Mouse (Mus musculus): ENCODE results near the gene Eftud2. TPM values are rescaled to one million over a fixed set of nuclear protein-coding genes. Genes with fewer than 3 reads are reported as not detected.
A peak's percentile ranks its signal among the peaks of the same experiment; 100 is the strongest.

The Eftud2 gene
- polyA plus RNA-seq, 1 experiment from 2014 or later: 146 TPM

DNA sequence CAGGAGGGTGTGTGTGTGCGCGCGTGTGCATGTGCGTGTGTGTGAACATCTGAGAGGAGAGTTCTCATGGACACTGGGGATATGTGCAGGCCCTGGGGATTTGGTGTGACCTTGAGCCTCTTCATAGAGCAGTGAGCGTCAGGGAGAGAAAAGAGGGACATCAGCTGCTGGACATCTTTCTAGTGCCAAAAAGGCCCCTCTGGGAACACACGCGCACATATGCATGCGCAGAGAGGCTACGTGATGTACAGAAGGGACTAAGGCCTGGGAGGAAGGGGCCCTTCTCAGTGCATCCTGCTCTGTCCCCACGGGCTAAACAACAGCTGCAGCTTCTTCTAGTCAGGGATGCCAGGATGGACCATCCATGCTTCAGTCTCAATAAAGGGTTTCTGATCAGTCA lies 46.6 kb downstream of the Eftud2 start:
- H3K4me1 ChIP-seq: 0 out of 2 replicates have a peak, but pooled peaks cover 3% of the 10 kb centered on the region
- WGBS: 88% methylated on average over 10 of the region's 10 CpGs
- no peak overlapping the region for H3K4me2 ChIP-seq
- H3K9me3 ChIP-seq: no peaks in the 10 kb centered on the region
- H3K27me3 ChIP-seq: no peaks in the 10 kb centered on the region
- no peak overlapping the region for H3K9ac ChIP-seq
- H3K4me3 ChIP-seq: no peak overlapping the region
- peaks cover 29% of the 10 kb centered on the region for H3K36me3 ChIP-seq
- ATAC-seq (ENCODE audit: insufficient number of reproducible peaks, low FRiP score, low TSS enrichment, low read depth): no peak
- H3K27ac ChIP-seq: no peak overlapping the region

DNA sequence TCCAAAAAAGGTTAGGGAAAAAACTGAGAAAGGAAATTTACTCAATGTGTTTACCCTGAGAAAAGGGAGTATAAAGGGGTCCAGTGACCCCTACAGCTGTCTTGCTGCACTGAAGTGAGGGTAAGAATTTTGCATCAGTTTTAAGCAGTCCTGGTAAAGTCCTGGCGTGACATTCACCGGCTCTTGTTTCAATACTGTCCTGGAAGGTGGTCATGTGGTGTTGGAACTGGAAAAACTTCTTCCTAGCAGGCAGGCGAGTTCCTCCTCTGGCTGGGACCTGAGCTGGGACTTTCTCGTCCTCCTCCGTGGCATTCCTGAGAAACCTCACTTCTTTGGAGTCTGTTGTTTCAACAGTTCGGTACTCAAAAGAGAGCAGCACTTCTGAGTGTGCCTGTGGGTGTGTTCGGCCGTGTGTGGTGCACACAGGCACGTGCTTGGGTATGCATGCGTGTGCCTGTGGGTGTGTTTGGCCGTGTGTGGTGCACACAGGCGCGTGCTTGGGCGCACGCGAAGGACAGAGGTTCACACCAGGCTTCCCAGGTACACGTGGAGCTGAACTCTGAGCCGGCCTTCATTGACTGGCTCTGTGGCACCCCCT lies 48.0 kb downstream of the Eftud2 start:
- no peaks in the 10 kb centered on the region for H3K27me3 ChIP-seq
- no peak overlapping the region for H3K4me3 ChIP-seq
- ATAC-seq (ENCODE audit: insufficient number of reproducible peaks, low FRiP score, low TSS enrichment, low read depth): no peak
- H3K9me3 ChIP-seq: no peaks in the 10 kb centered on the region
- H3K4me1 ChIP-seq: 0 out of 2 replicates have a peak, but pooled peaks cover 3% of the 10 kb centered on the region
- no peak overlapping the region for H3K9ac ChIP-seq
- H3K4me2 ChIP-seq: no peak overlapping the region
- WGBS: 60% methylated on average over 18 of the region's 18 CpGs
- H3K27ac ChIP-seq: peak overlapping the region; percentile 3; the same call in 1 of the 2 replicates
- H3K36me3 ChIP-seq: peaks cover 15% of the 10 kb centered on the region

DNA sequence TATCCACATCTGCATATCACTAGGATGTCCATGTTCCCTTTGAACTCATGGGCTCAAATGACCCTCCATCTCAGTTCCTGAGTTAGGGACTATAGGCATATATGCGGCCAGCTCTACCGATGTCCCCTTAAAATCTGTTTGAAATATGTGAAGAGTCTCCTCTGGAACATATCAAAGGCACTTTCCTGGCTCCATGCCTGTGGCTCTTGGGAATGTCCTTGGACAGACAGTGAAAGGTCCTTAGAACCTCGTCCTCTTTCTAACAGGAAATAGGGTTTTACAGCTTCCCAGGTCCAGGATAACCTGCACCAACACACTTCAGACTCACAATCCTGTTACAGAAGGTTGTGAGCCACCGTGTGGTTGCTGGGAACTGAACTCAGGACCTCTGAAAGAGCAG lies 50.5 kb downstream of the Eftud2 start:
- ATAC-seq (ENCODE audit: insufficient number of reproducible peaks, low FRiP score, low TSS enrichment, low read depth): no peak
- no peak overlapping the region for H3K4me2 ChIP-seq
- H3K27me3 ChIP-seq: no peaks in the 10 kb centered on the region
- no peak overlapping the region for H3K9ac ChIP-seq
- H3K4me3 ChIP-seq: no peak overlapping the region
- no peak overlapping the region for H3K27ac ChIP-seq
- WGBS: 70% methylated on average over 4 of the region's 4 CpGs
- H3K9me3 ChIP-seq: no peaks in the 10 kb centered on the region
- no peaks in the 10 kb centered on the region for H3K36me3 ChIP-seq
- H3K4me1 ChIP-seq: 0 out of 2 replicates have a peak, but pooled peaks cover 3% of the 10 kb centered on the region

DNA sequence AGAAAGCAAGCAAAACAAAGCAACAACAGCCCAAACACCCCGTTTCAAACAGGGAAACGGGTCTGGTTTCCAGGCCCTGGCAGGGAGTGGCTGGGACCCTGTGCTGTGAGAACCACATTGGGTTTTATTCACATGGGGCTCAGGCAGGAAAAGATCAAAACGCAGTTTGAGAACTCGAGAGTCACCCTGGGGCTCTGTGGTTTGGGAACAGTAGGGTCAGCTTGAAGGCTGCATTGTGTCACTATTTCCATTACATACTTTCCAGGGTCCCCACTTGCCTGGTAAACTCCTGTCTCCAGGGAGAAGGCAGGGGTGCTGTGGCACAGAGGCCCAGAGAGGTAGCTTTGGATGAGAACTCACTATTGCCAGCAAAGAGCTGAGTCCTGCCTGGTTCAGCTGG lies 53.7 kb downstream of the Eftud2 start:
- 41% methylated on average over 4 of the region's 4 CpGs for WGBS
- no peaks in the 10 kb centered on the region for H3K4me1 ChIP-seq
- H3K4me2 ChIP-seq: no peak overlapping the region
- no peak overlapping the region for H3K27ac ChIP-seq
- no peaks in the 10 kb centered on the region for H3K36me3 ChIP-seq
- ATAC-seq (ENCODE audit: insufficient number of reproducible peaks, low FRiP score, low TSS enrichment, low read depth): no peak
- H3K9ac ChIP-seq: no peak overlapping the region
- H3K9me3 ChIP-seq: no peaks in the 10 kb centered on the region
- no peaks in the 10 kb centered on the region for H3K27me3 ChIP-seq
- H3K4me3 ChIP-seq: no peak overlapping the region

DNA sequence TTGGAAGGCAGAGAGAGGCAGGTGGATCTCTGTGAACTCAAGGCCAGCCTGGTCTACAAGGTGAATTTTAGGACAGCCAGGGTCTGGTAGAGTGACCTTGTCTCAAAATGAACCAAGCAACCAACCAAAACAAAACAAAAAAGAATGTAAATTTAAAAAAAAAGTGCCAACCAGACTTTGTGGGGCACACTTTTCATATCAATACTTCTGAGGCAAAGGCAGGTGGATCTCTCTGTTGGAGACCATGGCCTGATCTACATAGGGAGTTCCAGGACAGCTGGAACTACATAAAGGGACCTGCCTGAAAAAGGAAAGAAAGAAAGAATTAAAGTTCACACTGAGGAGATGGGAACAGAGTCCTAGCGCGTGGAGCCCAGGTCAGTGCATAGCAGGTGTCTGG lies 54.3 kb downstream of the Eftud2 start:
- no peaks in the 10 kb centered on the region for H3K27me3 ChIP-seq
- no peak for ATAC-seq (ENCODE audit: insufficient number of reproducible peaks, low FRiP score, low TSS enrichment, low read depth)
- 83% methylated on average over 2 of the region's 2 CpGs for WGBS
- no peaks in the 10 kb centered on the region for H3K36me3 ChIP-seq
- no peaks in the 10 kb centered on the region for H3K4me1 ChIP-seq
- no peak overlapping the region for H3K27ac ChIP-seq
- H3K9ac ChIP-seq: no peak overlapping the region
- H3K4me3 ChIP-seq: no peak overlapping the region
- H3K9me3 ChIP-seq: no peaks in the 10 kb centered on the region
- H3K4me2 ChIP-seq: no peak overlapping the region

DNA sequence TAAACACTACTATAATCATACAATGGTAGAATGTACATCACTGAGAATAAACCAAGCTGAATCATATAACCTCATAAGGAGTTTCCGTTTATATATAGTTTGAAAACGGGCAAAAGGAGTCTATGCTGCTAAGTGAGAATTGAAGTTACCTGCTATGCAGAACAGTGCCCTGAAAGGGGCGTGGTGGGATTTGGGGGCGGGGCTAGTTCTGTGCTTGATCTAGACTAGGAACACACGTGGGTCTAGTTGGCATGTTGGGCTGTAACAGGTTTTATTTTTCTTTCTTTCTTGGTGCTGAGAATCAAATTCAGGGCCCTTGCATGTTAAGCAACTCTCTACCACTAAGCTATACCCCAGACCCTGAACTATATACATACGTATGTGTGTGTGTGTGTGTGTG lies 59.6 kb downstream of the Eftud2 start:
- H3K27ac ChIP-seq: no peak overlapping the region
- H3K36me3 ChIP-seq: no peaks in the 10 kb centered on the region
- H3K4me3 ChIP-seq: no peak overlapping the region
- 49% methylated on average over 6 of the region's 6 CpGs for WGBS
- ATAC-seq (ENCODE audit: insufficient number of reproducible peaks, low FRiP score, low TSS enrichment, low read depth): peak; percentile 49; the same call in 1 of the 2 replicates
- no peak overlapping the region for H3K4me2 ChIP-seq
- H3K9ac ChIP-seq: no peak overlapping the region
- H3K4me1 ChIP-seq: peaks cover 19% of the 10 kb centered on the region
- no peaks in the 10 kb centered on the region for H3K27me3 ChIP-seq
- H3K9me3 ChIP-seq: no peaks in the 10 kb centered on the region

DNA sequence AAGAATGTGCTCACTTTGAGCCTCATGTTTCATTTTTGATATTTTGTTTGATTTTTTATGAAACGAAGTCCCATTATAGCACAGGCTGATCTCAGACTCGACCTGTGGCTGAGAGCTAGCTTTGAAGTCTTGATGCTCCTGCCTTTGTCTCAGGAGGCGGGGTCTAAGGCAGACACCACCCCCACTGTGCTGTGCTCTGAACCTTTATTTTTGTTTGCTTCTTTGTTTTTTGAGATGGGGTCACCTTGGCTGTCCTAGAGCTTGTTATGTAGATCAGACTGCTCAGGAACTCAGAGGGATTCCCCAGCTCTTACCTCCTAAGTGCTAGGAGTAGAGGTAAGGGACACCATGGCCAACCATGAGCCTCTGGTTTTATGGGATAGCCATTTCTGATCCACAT lies 60.4 kb downstream of the Eftud2 start:
- no peak for ATAC-seq (ENCODE audit: insufficient number of reproducible peaks, low FRiP score, low TSS enrichment, low read depth)
- H3K36me3 ChIP-seq: no peaks in the 10 kb centered on the region
- no peak overlapping the region for H3K27ac ChIP-seq
- H3K4me2 ChIP-seq: no peak overlapping the region
- H3K9me3 ChIP-seq: no peaks in the 10 kb centered on the region
- no peaks in the 10 kb centered on the region for H3K27me3 ChIP-seq
- H3K4me1 ChIP-seq: peaks cover 25% of the 10 kb centered on the region
- H3K9ac ChIP-seq: no peak overlapping the region
- H3K4me3 ChIP-seq: no peak overlapping the region
- WGBS: 15% methylated on average over 3 of the region's 3 CpGs

DNA sequence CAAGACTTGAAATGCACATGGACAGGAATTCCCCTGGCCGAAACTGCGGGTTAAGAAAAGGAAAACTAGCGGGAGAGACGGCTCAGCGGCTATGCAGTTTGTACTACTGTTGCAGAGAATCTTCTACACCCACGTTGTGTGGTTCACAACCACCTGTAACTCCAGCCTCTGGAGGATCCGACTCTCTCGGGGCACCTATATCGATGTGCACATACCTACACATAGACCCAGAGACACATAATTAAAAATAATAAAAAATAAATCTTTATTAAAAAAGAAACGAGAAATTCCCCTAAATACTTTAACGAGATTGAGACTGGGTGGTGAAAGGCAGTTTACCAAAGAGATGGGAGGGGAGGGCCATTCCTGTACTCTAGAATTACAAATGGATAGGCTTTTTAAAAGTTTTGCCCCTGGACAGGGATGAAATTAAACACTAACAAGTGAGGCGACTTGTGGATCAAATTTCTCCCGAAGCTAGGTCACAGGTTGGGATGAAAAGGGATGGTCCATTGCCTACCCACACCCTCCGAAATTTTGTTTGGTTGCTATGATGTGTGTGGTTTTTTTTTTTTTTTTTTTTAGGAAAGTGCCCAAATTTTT lies 60.9 kb downstream of the Eftud2 start:
- Histone ChIP-seq H3K4me3 (peak overlapping the region; percentile 77), H3K4me2 (peak overlapping the region; percentile 87), H3K27me3 (no peaks in the 10 kb centered on the region), H3K27ac (peak overlapping the region; percentile 99), H3K4me1 (peaks cover 25% of the 10 kb centered on the region), H3K9ac (no peak overlapping the region), H3K36me3 (no peaks in the 10 kb centered on the region), H3K9me3 (no peaks in the 10 kb centered on the region)
- WGBS: 3% methylated on average over 14 of the region's 14 CpGs
- ATAC-seq (ENCODE audit: insufficient number of reproducible peaks, low FRiP score, low TSS enrichment, low read depth): no peak

DNA sequence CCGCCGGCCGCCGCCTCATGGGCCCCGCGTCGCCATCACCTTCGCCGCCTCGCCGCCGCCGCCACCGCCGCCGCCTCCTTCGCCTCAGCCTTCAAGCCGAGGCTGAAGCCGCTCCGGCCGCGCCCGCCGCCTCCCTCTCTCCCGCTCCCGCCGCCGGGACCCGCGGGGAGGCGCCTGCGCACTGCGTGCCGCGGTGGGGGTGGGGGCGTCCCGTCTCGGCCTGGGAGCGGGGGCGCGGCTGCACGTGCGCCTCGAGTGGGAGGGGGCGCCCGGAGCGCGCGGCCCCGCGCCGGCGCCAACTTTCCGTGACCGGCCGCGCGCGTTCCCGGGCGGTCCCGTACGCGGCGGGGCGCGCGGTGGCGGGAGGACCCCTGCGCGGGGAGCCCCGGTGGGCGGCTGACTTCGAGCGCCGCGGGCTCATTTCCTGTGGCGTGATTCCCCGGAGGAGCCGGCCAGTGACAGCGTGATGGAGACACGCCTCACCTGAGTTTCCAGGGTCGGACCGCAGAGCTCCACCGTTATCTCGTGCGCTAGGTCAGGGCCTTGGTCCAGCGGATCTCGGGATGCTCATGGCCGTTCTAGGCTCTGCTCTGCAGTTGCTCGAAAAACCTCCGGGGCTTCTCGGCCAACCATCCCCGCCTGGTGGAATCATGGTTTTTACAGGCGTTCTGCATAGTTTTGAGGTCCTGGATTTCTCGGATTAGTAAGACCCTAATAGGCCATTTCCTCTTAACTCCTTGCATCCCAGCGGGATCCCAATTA lies 61.6 kb downstream of the Eftud2 start, which contains the start of gene Gjc1:
Gene Gjc1 (minus strand): TSS at position 680 of the 762 bp plus-strand sequence.
- H3K9me3 ChIP-seq: no peaks in the 10 kb centered on the region
- H3K27ac ChIP-seq: peak within 1 kb of the TSS; percentile 99
- H3K4me2 ChIP-seq: peak within 1 kb of the TSS; percentile 87
- H3K27me3 ChIP-seq: no peaks in the 10 kb centered on the region
- H3K9ac ChIP-seq: peak within 1 kb of the TSS; percentile 92
- H3K4me3 ChIP-seq: peak within 1 kb of the TSS; percentile 77
- no peaks in the 10 kb centered on the region for H3K36me3 ChIP-seq
- peak; percentile 81 for ATAC-seq (ENCODE audit: insufficient number of reproducible peaks, low FRiP score, low TSS enrichment, low read depth)
- WGBS: under 1% methylated on average over 55 of the region's 97 CpGs
- H3K4me1 ChIP-seq: peaks cover 25% of the 10 kb centered on the region

DNA sequence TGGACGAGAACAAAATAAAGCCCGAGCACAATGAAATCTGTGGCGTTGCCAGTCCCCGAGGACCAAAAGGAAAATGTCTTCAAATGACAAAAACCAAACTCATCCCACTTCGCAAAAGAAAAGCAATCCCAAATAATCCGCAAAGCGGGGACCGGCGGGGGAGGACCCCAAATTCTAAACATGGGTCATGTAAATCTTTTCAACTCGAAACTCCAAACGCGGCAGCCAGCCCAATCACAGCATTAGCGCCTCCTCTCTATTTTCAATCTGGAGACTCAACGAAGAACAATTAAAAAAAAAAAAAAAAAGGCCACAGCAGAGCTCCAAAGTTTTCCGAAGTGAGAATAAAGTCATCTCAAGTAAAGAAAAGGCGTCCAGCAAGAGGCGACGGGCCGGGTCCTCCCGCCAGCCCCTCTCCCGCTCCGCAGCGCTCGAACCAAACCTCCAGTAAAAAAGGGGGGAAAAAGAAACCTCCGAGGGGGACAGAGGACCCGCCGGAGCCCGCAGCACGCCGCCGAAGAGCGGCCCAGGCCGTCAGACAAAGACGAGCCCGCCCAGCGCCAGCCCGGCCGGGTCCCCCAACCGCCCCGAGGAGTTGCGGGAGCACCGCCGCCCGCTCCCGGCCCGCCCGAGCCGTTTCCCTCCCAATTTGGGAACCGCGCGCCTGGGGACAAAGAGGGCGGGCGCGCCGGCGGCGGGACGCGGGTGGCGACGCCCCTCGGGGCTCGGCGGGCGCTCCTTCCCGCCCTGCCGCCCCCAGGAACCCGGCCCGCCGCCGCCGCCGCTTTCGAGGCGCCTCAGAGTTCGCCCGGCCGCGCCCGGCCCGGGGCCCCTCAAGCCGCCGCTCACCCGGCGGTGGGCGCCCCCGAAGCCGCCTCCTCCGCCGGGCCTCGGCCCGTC lies 62.4 kb downstream of the Eftud2 start:
- Histone ChIP-seq H3K4me2 (peak overlapping the region; percentile 87), H3K36me3 (no peaks in the 10 kb centered on the region), H3K27me3 (no peaks in the 10 kb centered on the region), H3K9me3 (no peaks in the 10 kb centered on the region), H3K4me1 (peaks cover 29% of the 10 kb centered on the region), H3K4me3 (peak overlapping the region; percentile 77), H3K27ac (peak overlapping the region; percentile 99), H3K9ac (peak overlapping the region; percentile 92)
- peak; percentile 36; the same call in 1 of the 2 replicates for ATAC-seq (ENCODE audit: insufficient number of reproducible peaks, low FRiP score, low TSS enrichment, low read depth)
- under 1% methylated on average over 78 of the region's 92 CpGs for WGBS

DNA sequence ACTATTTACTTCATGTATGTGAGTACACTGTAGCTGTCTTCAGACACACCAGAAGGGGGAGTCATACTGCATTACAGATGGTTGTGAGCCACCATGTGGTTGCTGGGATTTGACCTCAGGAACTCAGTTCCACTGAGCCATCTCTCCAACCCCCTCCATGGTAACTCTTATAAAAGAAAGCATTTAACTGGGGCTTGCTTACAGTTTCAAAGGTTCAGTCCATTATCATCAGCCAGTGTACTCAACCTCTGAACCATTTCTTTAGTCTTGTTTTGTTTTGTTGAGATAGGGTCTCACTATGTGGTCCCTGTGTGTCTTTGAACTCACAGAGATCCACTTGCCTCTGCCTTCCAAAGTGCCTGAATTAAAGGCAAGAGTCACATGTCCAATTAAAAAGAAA lies 65.9 kb downstream of the Eftud2 start:
- no peaks in the 10 kb centered on the region for H3K9me3 ChIP-seq
- H3K36me3 ChIP-seq: no peaks in the 10 kb centered on the region
- H3K4me1 ChIP-seq: peaks cover 31% of the 10 kb centered on the region
- H3K4me2 ChIP-seq: no peak overlapping the region
- no peaks in the 10 kb centered on the region for H3K27me3 ChIP-seq
- H3K4me3 ChIP-seq: no peak overlapping the region
- H3K27ac ChIP-seq: no peak overlapping the region
- no peak overlapping the region for H3K9ac ChIP-seq
- no peak for ATAC-seq (ENCODE audit: insufficient number of reproducible peaks, low FRiP score, low TSS enrichment, low read depth)
